ENCODE assay signal across 8 mouse cellular contexts in genomic region chr2:130818838-130819647, GRCm38 (mm10).
DNase-seq lines count a peak whose midpoint lies in the region; ATAC-seq and TF ChIP-seq lines count a peak whose summit lies in the region.

No protein-coding gene starts in this region.

- H3K9ac ChIP-seq in forebrain, embryonic 13.5 days = peak overlapping the region; percentile 21; the same call in 1 of the 2 replicates

- no peak for TF ChIP-seq POLR2A in kidney, adult 2 months (IDR thresholded peaks at IDR 0.05; ENCODE audit: low read depth, low read length)
- no peak for TF ChIP-seq POLR2A in bone marrow macrophage, adult 2 months (IDR thresholded peaks at IDR 0.05; ENCODE audit: borderline replicate concordance, low read depth, low read length)

- no peak overlapping the region for H3K27ac ChIP-seq in kidney, adult 2 months (ENCODE audit: insufficient read depth, low read depth, low read length)
- H3K27ac ChIP-seq in bone marrow macrophage, adult 2 months (ENCODE audit: insufficient read depth, low read depth, low read length) = no peak overlapping the region
- H3K27ac ChIP-seq in forebrain, embryonic 13.5 days = peak overlapping the region; percentile 31
- peak overlapping the region; percentile 76 for H3K27ac ChIP-seq in left cerebral cortex, adult 2 months

- intact Hi-C loops in left cerebral cortex, adult 2 months (cut with DNase I) = loop anchor here (1.0 to 2.0 kb wide), 2 partner anchors 20 to 131 kb away; no protein-coding TSS in a partner anchor

- H3K4me1 ChIP-seq in kidney, adult 2 months (ENCODE audit: control insufficient read depth, insufficient read depth, low read length) = peaks cover 14% of the 10 kb centered on the region
- H3K4me1 ChIP-seq in bone marrow macrophage, adult 2 months (ENCODE audit: control insufficient read depth, insufficient read depth, low read length) = no peaks in the 10 kb centered on the region
- H3K4me1 ChIP-seq in forebrain, embryonic 13.5 days = no peaks in the 10 kb centered on the region

- peak; percentile 71 for TF ChIP-seq CTCF in kidney, adult 2 months (conservative IDR thresholded peaks at IDR 0.05; ENCODE audit: insufficient read depth, insufficient read length, low read depth, low read length)
- peak; percentile 36 for TF ChIP-seq CTCF in bone marrow macrophage, adult 2 months (IDR thresholded peaks at IDR 0.05; ENCODE audit: low read depth, low read length)
- peak; percentile 49 for TF ChIP-seq CTCF in left cerebral cortex, adult 2 months (IDR thresholded peaks at IDR 0.05)

- H3K27me3 ChIP-seq in kidney, adult 2 months (replicated peaks; ENCODE audit: control insufficient read depth, insufficient read depth, low read length) = no peaks in the 10 kb centered on the region
- no peaks in the 10 kb centered on the region for H3K27me3 ChIP-seq in forebrain, embryonic 13.5 days

- H3K36me3 ChIP-seq in kidney, adult 2 months (ENCODE audit: control insufficient read depth, insufficient read depth, low read length) = peaks cover 2% of the 10 kb centered on the region
- H3K36me3 ChIP-seq in forebrain, embryonic 13.5 days (ENCODE audit: poor library complexity, severe bottlenecking) = peaks cover 65% of the 10 kb centered on the region

- no peak overlapping the region for H3K4me3 ChIP-seq in kidney, adult 2 months (ENCODE audit: insufficient read depth, low read depth, low read length)
- H3K4me3 ChIP-seq in bone marrow macrophage, adult 2 months (ENCODE audit: insufficient read depth, low read length) = no peak overlapping the region
- H3K4me3 ChIP-seq in forebrain, embryonic 13.5 days = no peak overlapping the region
- no peak overlapping the region for H3K4me3 ChIP-seq in left cerebral cortex, adult 2 months

- no peaks in the 10 kb centered on the region for H3K9me3 ChIP-seq in forebrain, embryonic 13.5 days (replicated peaks)

- no peak overlapping the region for H3K4me2 ChIP-seq in forebrain, embryonic 13.5 days

- WGBS in kidney, adult 2 months = 52% methylated on average over 11 of the region's 11 CpGs
- 39% methylated on average over 11 of the region's 11 CpGs for WGBS in forebrain, embryonic 13.5 days

- no peak for ATAC-seq in forebrain, embryonic 13.5 days
- no peak for ATAC-seq in megakaryocyte progenitor cell, adult 5-6 weeks (replicated peaks; ENCODE audit: poor library complexity)
- no peak for ATAC-seq in erythroid progenitor cell, adult 5-6 weeks (replicated peaks; ENCODE audit: low FRiP score, poor library complexity, severe bottlenecking)

- peak; percentile 41 for DNase-seq in kidney, adult 2 months
- no peak for DNase-seq in kidney, postnatal 25 days
- DNase-seq in left cerebral cortex, adult 2 months (ENCODE audit: extremely low spot score in 1 of 2, low spot score in 2 of 2) = peak in 1 of 2 experiments; percentile 23
- peak; percentile 18 for DNase-seq in right cerebral cortex, postnatal 4 days

Comparison
In these comparisons a context has a peak if more than half of its experiments do, and no peak if none do; other contexts are left out.
1. DNase-seq: peak in kidney, adult 2 months (single experiment) and right cerebral cortex, postnatal 4 days (single experiment); none in kidney, postnatal 25 days (0 of 2).
2. H3K27ac ChIP-seq: peak in forebrain, embryonic 13.5 days (single experiment) and left cerebral cortex, adult 2 months (single experiment); none in kidney, adult 2 months (single experiment) and bone marrow macrophage, adult 2 months (single experiment).
3. Peak in every context shown above with its lines, with median percentiles within 50 percentile points of each other: CTCF ChIP-seq.